Mouse (Mus musculus) liver, embryonic 14.5 days (tissue): Measurements from ENCODE around the gene Gm9913.

Experiments
- CTCF ChIP-seq: IDR thresholded peaks from 2 replicates; pipeline ENCODE4 v1.5.1; 2016; ENCODE audit warnings: antibody characterized with exemption, low read depth, control low read depth
- EP300 ChIP-seq: IDR thresholded peaks from 2 replicates; pipeline ENCODE4 v1.6.1; 2016; ENCODE audit warnings: antibody characterized with exemption, low read depth

GRCm38 (mm10) chr2:125492050-125492900, 12.6 kb upstream of the Gm9913 start:
- TF ChIP-seq CTCF: no peak
- no peak for TF ChIP-seq EP300
